Comparison of ENCODE assay signal across 23 mouse cellular contexts in genomic region chr1:131954242-131954865, GRCm38 (mm10). TPM values are rescaled to one million over a fixed set of nuclear protein-coding genes. Genes with fewer than 3 reads are reported as not detected.
DNase-seq lines count a peak whose midpoint lies in the region; ATAC-seq and TF ChIP-seq lines count a peak whose summit lies in the region.
"Had no signal": no experiment of that assay in that cellular context is flagged by ENCODE, and none has a peak within 500 bp of the region (broad histone marks: within the 10 kb centered on the region; RNA-seq: fewer than 3 reads in every experiment).

No protein-coding gene starts in this region.

- no peak overlapping the region for H3K4me2 ChIP-seq in liver, embryonic 13.5 days
- H3K4me2 ChIP-seq in kidney, embryonic 16.5 days (replicated peaks; ENCODE audit: low read depth, low read length), result no peak overlapping the region
- H3K4me2 ChIP-seq: embryonic facial prominence, embryonic 15.5 days; heart, embryonic 11.5 days; hindbrain, embryonic 15.5 days; kidney, embryonic 15.5 days; lung, embryonic 15.5 days; midbrain, embryonic 15.5 days; stomach, embryonic 15.5 days had no signal

- no peak overlapping the region for H3K27ac ChIP-seq in liver, embryonic 13.5 days
- peak overlapping the region; percentile 77 for H3K27ac ChIP-seq in MEL (ENCODE audit: control insufficient read depth, low read depth, low read length)
- no peak overlapping the region for H3K27ac ChIP-seq in kidney, embryonic 16.5 days (ENCODE audit: low read length)
- H3K27ac ChIP-seq: embryonic facial prominence, embryonic 15.5 days; gastrocnemius, adult 2 months; hindbrain, embryonic 15.5 days; kidney, embryonic 15.5 days; lung, embryonic 15.5 days; macrophage; midbrain, embryonic 15.5 days; stomach, embryonic 15.5 days had no signal

- no peaks in the 10 kb centered on the region for H3K9me3 ChIP-seq in liver, embryonic 13.5 days (replicated peaks)
- H3K9me3 ChIP-seq in MEL (replicated peaks; ENCODE audit: insufficient read depth, low read length), result no peaks in the 10 kb centered on the region
- H3K9me3 ChIP-seq in kidney, embryonic 16.5 days (ENCODE audit: low read length), result no peaks in the 10 kb centered on the region
- H3K9me3 ChIP-seq: embryonic facial prominence, embryonic 15.5 days; hindbrain, embryonic 15.5 days; kidney, embryonic 15.5 days; lung, embryonic 15.5 days; midbrain, embryonic 15.5 days; stomach, embryonic 15.5 days had no signal

- TF ChIP-seq EP300 in MEL (IDR thresholded peaks at IDR 0.05; ENCODE audit: low read depth in 1 of 2, low read length in 2 of 2), result peak; percentile 68 to 96

- no peak for TF ChIP-seq CTCF in MEL (IDR thresholded peaks at IDR 0.05 in 2 of 3, conservative IDR thresholded peaks at IDR 0.05 in 1 of 3; ENCODE audit: control insufficient read depth in 1 of 3, insufficient read depth in 1 of 3, low read depth in 2 of 3, low read length in 3 of 3, poor library complexity in 1 of 3, severe bottlenecking in 1 of 3)

- no peaks in the 10 kb centered on the region for H3K79me2 ChIP-seq in MEL (ENCODE audit: control insufficient read depth, insufficient read depth, low read length, poor library complexity)

- no peak overlapping the region for H3K4me3 ChIP-seq in liver, embryonic 13.5 days (replicated peaks)
- peak overlapping the region in 1 of 2 experiments; percentile 8; a peak in 2 of 4 replicates for H3K4me3 ChIP-seq in MEL (ENCODE audit: control insufficient read depth in 1 of 2, insufficient read depth in 1 of 2, low read depth in 2 of 2, low read length in 2 of 2)
- no peak overlapping the region for H3K4me3 ChIP-seq in kidney, embryonic 16.5 days (ENCODE audit: low read length)
- H3K4me3 ChIP-seq: embryonic facial prominence, embryonic 15.5 days; gastrocnemius, adult 2 months; hindbrain, embryonic 15.5 days; kidney, embryonic 15.5 days; lung, embryonic 15.5 days; midbrain, embryonic 15.5 days; stomach, embryonic 15.5 days had no signal

- DNase-seq in liver, embryonic 13.5 days, result no peak
- DNase-seq in liver, result no peak
- DNase-seq in MEL (ENCODE audit: low read depth, low spot score), result peak; percentile 86
- peak; percentile 36 for DNase-seq in thymus, postnatal 25 days
- DNase-seq in kidney, postnatal 10 days, result no peak
- DNase-seq: adrenal gland, postnatal 10 days; B cell, adult 2 months; cerebellum, adult 9-11 months; gastrocnemius, adult 2 months; heart, postnatal 14 days; right cerebral cortex, postnatal 25 days had no signal

- TF ChIP-seq RAD21 in MEL (IDR thresholded peaks at IDR 0.05; ENCODE audit: low read depth, low read length), result no peak

- peak; percentile 49 for ATAC-seq in liver, embryonic 13.5 days (ENCODE audit: low read depth)
- ATAC-seq in megakaryocyte, adult 5-6 weeks (ENCODE audit: poor library complexity, severe bottlenecking), result peak; percentile 30; the same call in 1 of the 2 replicates
- ATAC-seq in kidney, embryonic 16.5 days (ENCODE audit: low FRiP score, low TSS enrichment), result no peak
- ATAC-seq: intestine, postnatal 0 days; midbrain, embryonic 15.5 days had no signal

- H3K9ac ChIP-seq in liver, embryonic 13.5 days, result no peak overlapping the region
- H3K9ac ChIP-seq in MEL (ENCODE audit: control insufficient read depth, low read depth, low read length, poor library complexity, severe bottlenecking), result peak overlapping the region; percentile 43
- no peak overlapping the region for H3K9ac ChIP-seq in kidney, embryonic 16.5 days (replicated peaks; ENCODE audit: low read length)
- H3K9ac ChIP-seq: embryonic facial prominence, embryonic 15.5 days; hindbrain, embryonic 15.5 days; kidney, embryonic 15.5 days; lung, embryonic 15.5 days; midbrain, embryonic 15.5 days; stomach, embryonic 15.5 days had no signal

- H3K36me3 ChIP-seq in liver, embryonic 13.5 days, result no peaks in the 10 kb centered on the region
- peaks cover 0 to 31% of the 10 kb centered on the region in 2 experiments; a peak in 2 of 4 replicates for H3K36me3 ChIP-seq in MEL (ENCODE audit: control insufficient read depth in 1 of 2, insufficient read depth in 2 of 2, low read length in 2 of 2)
- H3K36me3 ChIP-seq in kidney, embryonic 16.5 days (ENCODE audit: insufficient read depth, low read length), result no peaks in the 10 kb centered on the region
- H3K36me3 ChIP-seq: embryonic facial prominence, embryonic 15.5 days; hindbrain, embryonic 15.5 days; kidney, embryonic 15.5 days; lung, embryonic 15.5 days; midbrain, embryonic 15.5 days; stomach, embryonic 15.5 days had no signal

- H3K27me3 ChIP-seq in liver, embryonic 13.5 days, result peaks cover 12% of the 10 kb centered on the region; the same call in 1 of the 2 replicates
- H3K27me3 ChIP-seq in MEL (ENCODE audit: control insufficient read depth in 1 of 2, insufficient read depth in 2 of 2, low read length in 2 of 2), result no peaks in the 10 kb centered on the region
- H3K27me3 ChIP-seq in kidney, embryonic 16.5 days (ENCODE audit: insufficient read depth, low read length), result no peaks in the 10 kb centered on the region; the same call in 1 of the 2 replicates
- H3K27me3 ChIP-seq: hindbrain, embryonic 15.5 days; midbrain, embryonic 15.5 days; stomach, embryonic 15.5 days had no signal

- TF ChIP-seq POLR2A in MEL (IDR thresholded peaks at IDR 0.05; ENCODE audit: control insufficient read depth in 1 of 2, insufficient read depth in 1 of 2, low read depth in 1 of 2, low read length in 2 of 2, poor library complexity in 1 of 2), result peak; percentile 42 to 56; a peak in 3 of 4 replicates

- H3K4me1 ChIP-seq in liver, embryonic 13.5 days (replicated peaks), result peaks cover 19% of the 10 kb centered on the region; the same call in 1 of the 2 replicates
- peaks cover 35 to 44% of the 10 kb centered on the region in 2 experiments for H3K4me1 ChIP-seq in MEL (ENCODE audit: control insufficient read depth in 1 of 2, insufficient read depth in 2 of 2, low read length in 2 of 2)
- no peaks in the 10 kb centered on the region for H3K4me1 ChIP-seq in kidney, embryonic 16.5 days (ENCODE audit: insufficient read depth, low read length)
- H3K4me1 ChIP-seq: hindbrain, embryonic 15.5 days; lung, embryonic 15.5 days; midbrain, embryonic 15.5 days; stomach, embryonic 15.5 days had no signal

- 44% methylated on average over 12 of the region's 12 CpGs for WGBS in liver, embryonic 13.5 days (ENCODE audit: insufficient replicate concordance)
- WGBS in kidney, embryonic 16.5 days, result 79% methylated on average over 12 of the region's 12 CpGs

TF ChIP-seq in MEL, 35 proteins besides CTCF, POLR2A, EP300 and RAD21 (continues in another document):
- TF ChIP-seq ELF1 (IDR thresholded peaks at IDR 0.05; ENCODE audit: low read depth, low read length) (0 out of 2 replicates have a peak, but pooled peaks have one; percentile 3), ZNF384 (IDR thresholded peaks at IDR 0.05; ENCODE audit: low read depth, low read length) (no peak), ETS1 (IDR thresholded peaks at IDR 0.05; ENCODE audit: low read depth, low read length) (peak; percentile 88), USF1 (IDR thresholded peaks at IDR 0.05; ENCODE audit: low read depth, low read length) (peak; percentile 88), NELFE (IDR thresholded peaks at IDR 0.05; ENCODE audit: low read depth, low read length) (peak; percentile 39; the same call in 1 of the 2 replicates), GATA1 (IDR thresholded peaks at IDR 0.05; ENCODE audit: low read depth, low read length) (peak; percentile 66; the same call in 1 of the 2 replicates), GABPA (IDR thresholded peaks at IDR 0.05; ENCODE audit: low read depth, low read length) (no peak), ZC3H11A (IDR thresholded peaks at IDR 0.05; ENCODE audit: low read depth, low read length) (no peak), ZKSCAN1 (IDR thresholded peaks at IDR 0.05; ENCODE audit: low read depth, low read length) (no peak), MAZ (IDR thresholded peaks at IDR 0.05; ENCODE audit: low read depth, low read length) (peak; percentile 88; the same call in 1 of the 2 replicates), TBP (IDR thresholded peaks at IDR 0.05; ENCODE audit: low read depth, low read length) (no peak; the same call in 1 of the 2 replicates), TCF12 (IDR thresholded peaks at IDR 0.05; ENCODE audit: low read depth, low read length) (peak; percentile 84), USF2 (IDR thresholded peaks at IDR 0.05; ENCODE audit: borderline replicate concordance in 1 of 2, insufficient read depth in 1 of 2, low read depth in 1 of 2, low read length in 2 of 2) (peak in 1 of 2 experiments; percentile 56; a peak in 1 of 4 replicates), MYC (IDR thresholded peaks at IDR 0.05; ENCODE audit: low read depth, low read length) (peak; percentile 92), MAFK (IDR thresholded peaks at IDR 0.05; ENCODE audit: borderline replicate concordance, low read depth, low read length) (no peak; the same call in 1 of the 2 replicates)

RNA-seq across cellular contexts. Expression of gene Slc45a3, which starts 8.4 kb away (rescaled TPM):
- polyA plus RNA-seq in liver, embryonic 13.5 days (2015; fragmentation: Nextera tagmentation; extraction: Ambion mirVana), result 2.6 and 2.7 TPM in 2 replicates
- total RNA-seq in MEL (2012; rRNA removed), result 34.1 and 40.7 TPM in 2 replicates
- polyA plus RNA-seq in MEL (2012; ENCODE audit: insufficient read depth in 1 of 2, insufficient read length in 2 of 2, low read depth in 1 of 2, low replicate concordance in 2 of 2, missing spikeins in 1 of 2), result 10 to 100 TPM in 1 of 2 experiments, not detected in 1; 15.6 TPM
- total RNA-seq in megakaryocyte, adult 5-6 weeks (2015), result 0.16 and 0.46 TPM in 2 replicates
- 0.33 TPM in 1 of 2 replicates, not detected in the other for total RNA-seq in megakaryocyte, adult 5-6 weeks (2017)
- polyA plus RNA-seq in kidney, embryonic 16.5 days (2015; fragmentation: Nextera tagmentation; extraction: Ambion mirVana), result 8.6 and 9.7 TPM in 2 replicates
- total RNA-seq: neutrophil, adult 5-6 weeks had no signal

RNA-seq across cellular contexts. Expression of gene Nucks1, which starts 44.0 kb away (rescaled TPM):
- 42.5 and 52.7 TPM in 2 replicates for polyA plus RNA-seq in liver, embryonic 13.5 days (2015; fragmentation: Nextera tagmentation; extraction: Ambion mirVana)
- 113 and 121 TPM in 2 replicates for total RNA-seq in MEL (2012; rRNA removed)
- 10 to 100 TPM; 53.7 to 84.0 TPM for polyA plus RNA-seq in MEL (2012; ENCODE audit: insufficient read depth in 1 of 2, insufficient read length in 2 of 2, low read depth in 1 of 2, low replicate concordance in 2 of 2, missing spikeins in 1 of 2)
- total RNA-seq in megakaryocyte, adult 5-6 weeks (2015), result 145 TPM in 2 replicates
- 234 and 235 TPM in 2 replicates for total RNA-seq in megakaryocyte, adult 5-6 weeks (2017)
- 77.9 and 83.0 TPM in 2 replicates for polyA plus RNA-seq in kidney, embryonic 16.5 days (2015; fragmentation: Nextera tagmentation; extraction: Ambion mirVana)

RNA-seq across cellular contexts. Expression of gene Elk4, which starts 53.1 kb away (rescaled TPM):
- polyA plus RNA-seq in liver, embryonic 13.5 days (2015; fragmentation: Nextera tagmentation; extraction: Ambion mirVana), result 9.5 and 10.2 TPM in 2 replicates
- 18.8 and 19.4 TPM in 2 replicates for total RNA-seq in MEL (2012; rRNA removed)
- polyA plus RNA-seq in MEL (2012; ENCODE audit: insufficient read depth in 1 of 2, insufficient read length in 2 of 2, low read depth in 1 of 2, low replicate concordance in 2 of 2, missing spikeins in 1 of 2), result 100 to 1,000 TPM in 1 of 2 experiments, 10 to 100 TPM in 1; 20.3 to 191 TPM
- 90.6 and 94.3 TPM in 2 replicates for total RNA-seq in megakaryocyte, adult 5-6 weeks (2015)
- 53.1 and 63.6 TPM in 2 replicates for total RNA-seq in megakaryocyte, adult 5-6 weeks (2017)
- 19.0 and 23.2 TPM in 2 replicates for polyA plus RNA-seq in kidney, embryonic 16.5 days (2015; fragmentation: Nextera tagmentation; extraction: Ambion mirVana)

Comparison
In these comparisons a context has a peak if more than half of its experiments do, and no peak if none do; other contexts are left out.
1. DNase-seq: peak in MEL (single experiment) and thymus, postnatal 25 days (single experiment); none in liver, embryonic 13.5 days (single experiment), liver (single experiment) and kidney, postnatal 10 days (single experiment).